Mouse (Mus musculus): ENCODE measurements around the gene Atp2b1. TPM values are rescaled to one million over a fixed set of nuclear protein-coding genes. Genes with fewer than 3 reads are reported as not detected.

The Atp2b1 gene
- polyA plus RNA-seq, 1 experiment from 2014 or later, result 176 TPM

- Histone ChIP-seq H3K9ac (no peak overlapping the region), H3K4me1 (ENCODE audit: insufficient read depth) (no peaks in the 10 kb centered on the region), H3K9me3 (ENCODE audit: low read depth, low read length) (no peaks in the 10 kb centered on the region), H3K4me3 (ENCODE audit: low read depth, low read length) (no peak overlapping the region), H3K27me3 (ENCODE audit: insufficient read depth, low read length) (no peaks in the 10 kb centered on the region), H3K27ac (ENCODE audit: low read depth) (no peak overlapping the region), H3K36me3 (ENCODE audit: insufficient read depth) (no peaks in the 10 kb centered on the region), H3K4me2 (no peak overlapping the region)
- 66% methylated on average over 5 of the region's 5 CpGs for WGBS
- ATAC-seq (ENCODE audit: insufficient read depth), result no peak
- TF ChIP-seq CTCF (IDR thresholded peaks at IDR 0.05; ENCODE audit: low read depth), result no peak
- DNase-seq, result no peak
Observed at GRCm38 (mm10) chr10:99062546-99062945, 148.3 kb downstream of the Atp2b1 start.

Other genes with a start within 250 kb of the Atp2b1 start
- gene Poc1b, start 192.6 kb downstream of the Atp2b1 start, polyA plus RNA-seq (2014; fragmentation: Nextera tagmentation; extraction: Ambion mirVana), result 31.1 and 33.5 TPM in 2 replicates
- gene Galnt4, start 193.8 kb downstream of the Atp2b1 start, polyA plus RNA-seq (2014; fragmentation: Nextera tagmentation; extraction: Ambion mirVana), result 18.3 and 19.2 TPM in 2 replicates
- gene Phxr2, start 211.9 kb downstream of the Atp2b1 start, polyA plus RNA-seq (2014; fragmentation: Nextera tagmentation; extraction: Ambion mirVana), result not detected in 2 replicates

Measured in lung, embryonic 14.5 days (tissue).